Mouse (Mus musculus) liver, embryonic 13.5 days (tissue): ENCODE data around the gene Fxn. TPM values are rescaled to one million over a fixed set of nuclear protein-coding genes. Genes with fewer than 3 reads are reported as not detected.

Experiments used
- ATAC-seq: fragments of 200-750 bp; cut with Nextera tagmentation; 2 replicates; pipeline ENCODE4 v1.8.0; 2017; ENCODE audit warnings: low read depth, mild to moderate bottlenecking, moderate number of reproducible peaks, moderate library complexity
- DNase-seq: peaks from one replicate; pipeline ENCODE4 v3.0.0; 2022
- H3K27ac ChIP-seq: fragments of 300-500 bp; sonication (generic); 2 replicates; pipeline ENCODE4 v1.5.1; 2015; ENCODE audit warnings: moderate library complexity, mild to moderate bottlenecking, inconsistent platforms
- H3K27me3 ChIP-seq: fragments of 300-500 bp; sonication (generic); 2 replicates; pipeline ENCODE4 v1.6.1; 2015; ENCODE audit warnings: mild to moderate bottlenecking, inconsistent platforms
- H3K36me3 ChIP-seq: fragments of 300-500 bp; sonication (generic); 2 replicates; pipeline ENCODE4 v1.6.1; 2015; ENCODE audit warnings: mild to moderate bottlenecking, inconsistent platforms
- H3K4me1 ChIP-seq: fragments of 300-500 bp; sonication (generic); replicated peaks from 2 replicates; pipeline ENCODE4 v1.6.1; 2015; ENCODE audit warnings: inconsistent platforms
- H3K4me2 ChIP-seq: fragments of 300-500 bp; sonication (generic); 2 replicates; pipeline ENCODE4 v1.6.1; 2015; ENCODE audit warnings: inconsistent platforms, mild to moderate bottlenecking, moderate library complexity
- H3K4me3 ChIP-seq: fragments of 300-500 bp; sonication (generic); replicated peaks from 2 replicates; pipeline ENCODE4 v1.5.1; 2015; ENCODE audit warnings: mild to moderate bottlenecking, inconsistent platforms
- H3K9ac ChIP-seq: fragments of 300-500 bp; sonication (generic); 2 replicates; pipeline ENCODE4 v1.6.1; 2015; ENCODE audit warnings: mild to moderate bottlenecking, inconsistent platforms
- H3K9me3 ChIP-seq: fragments of 300-500 bp; sonication (generic); replicated peaks from 2 replicates; pipeline ENCODE4 v1.6.1; 2016; ENCODE audit warnings: inconsistent platforms
- WGBS: fragments of 180-500 bp; shearing (Covaris S2); methylation state at CpG from one replicate; pipeline ENCODE4 v1.1.7; 2015; ENCODE audit not compliant: insufficient replicate concordance; 5-methylcytosine and 5-hydroxymethylcytosine counted together
- polyA plus RNA-seq: library from polyadenylated mRNA; unstranded; fragments of >200 nt; fragmentation: Nextera tagmentation; extraction: Ambion mirVana; gene quantifications from 2 replicates; pipeline ENCODE4 v1.2.1, GENCODE M21; 2015

The Fxn gene
- polyA plus RNA-seq, 1 experiment from 2014 or later: 65.7 TPM

- Histone ChIP-seq H3K9me3 (no peaks in the 10 kb centered on the region), H3K4me1 (no peaks in the 10 kb centered on the region; the same call in 1 of the 2 replicates), H3K4me3 (peak overlapping the region; percentile 61), H3K36me3 (no peaks in the 10 kb centered on the region), H3K4me2 (peak overlapping the region; percentile 70), H3K27me3 (peaks cover 35% of the 10 kb centered on the region), H3K27ac (peak overlapping the region; percentile 61; the same call in 1 of the 2 replicates), H3K9ac (no peak overlapping the region)
- 1% methylated on average over 17 of the region's 17 CpGs for WGBS
- DNase-seq: peak; percentile 11
- peak; percentile 49 for ATAC-seq
These were observed 55.1 kb downstream of the Fxn start for GRCm38 (mm10) chr19:24225305-24225696.

GRCm38 (mm10) chr19:24224500-24225304 is 55.7 kb downstream of the Fxn start, which contains the start of gene Tjp2:
Gene Tjp2 (minus strand): TSS chr19:24225030.
- peak within 1 kb of the TSS; percentile 61 for H3K27ac ChIP-seq
- H3K27me3 ChIP-seq: peaks cover 35% of the 10 kb centered on the region
- ATAC-seq: peak; percentile 68
- peak within 1 kb of the TSS; percentile 61 for H3K4me3 ChIP-seq
- peak within 1 kb of the TSS; percentile 68 for H3K9ac ChIP-seq
- no peaks in the 10 kb centered on the region; the same call in 1 of the 2 replicates for H3K4me1 ChIP-seq
- WGBS: under 1% methylated on average over 59 of the region's 59 CpGs
- no peaks in the 10 kb centered on the region for H3K36me3 ChIP-seq
- DNase-seq: peak; percentile 35
- H3K4me2 ChIP-seq: peak within 1 kb of the TSS; percentile 70
- no peaks in the 10 kb centered on the region for H3K9me3 ChIP-seq

GRCm38 (mm10) chr19:24223851-24224251 is 56.6 kb downstream of the Fxn start:
- H3K27ac ChIP-seq: no peak overlapping the region
- ATAC-seq: no peak
- peak overlapping the region; percentile 61 for H3K4me3 ChIP-seq
- H3K36me3 ChIP-seq: no peaks in the 10 kb centered on the region
- H3K4me2 ChIP-seq: peak overlapping the region; percentile 70
- H3K9ac ChIP-seq: 0 out of 2 replicates have a peak overlapping the region, but pooled peaks have one; percentile 17
- no peak for DNase-seq
- no peaks in the 10 kb centered on the region; the same call in 1 of the 2 replicates for H3K4me1 ChIP-seq
- 41% methylated on average over 11 of the region's 11 CpGs for WGBS
- H3K9me3 ChIP-seq: no peaks in the 10 kb centered on the region
- peaks cover 35% of the 10 kb centered on the region for H3K27me3 ChIP-seq

- Histone ChIP-seq H3K9ac (no peak overlapping the region), H3K4me3 (no peak overlapping the region), H3K36me3 (no peaks in the 10 kb centered on the region), H3K4me1 (no peaks in the 10 kb centered on the region; the same call in 1 of the 2 replicates), H3K27ac (no peak overlapping the region), H3K27me3 (peaks cover 35% of the 10 kb centered on the region), H3K9me3 (no peaks in the 10 kb centered on the region), H3K4me2 (no peak overlapping the region)
- no peak for DNase-seq
- ATAC-seq: no peak
- 69% methylated on average over 4 of the region's 4 CpGs for WGBS
These were observed 59.0 kb downstream of the Fxn start for GRCm38 (mm10) chr19:24221455-24221854.

- Histone ChIP-seq H3K27ac (no peak overlapping the region), H3K4me1 (no peaks in the 10 kb centered on the region; the same call in 1 of the 2 replicates), H3K4me2 (no peak overlapping the region), H3K36me3 (no peaks in the 10 kb centered on the region), H3K27me3 (peaks cover 33% of the 10 kb centered on the region), H3K9ac (no peak overlapping the region), H3K9me3 (no peaks in the 10 kb centered on the region), H3K4me3 (no peak overlapping the region)
- 37% methylated on average over 14 of the region's 14 CpGs for WGBS
- ATAC-seq (no peak), DNase-seq (no peak)
These were observed 59.5 kb downstream of the Fxn start for GRCm38 (mm10) chr19:24220795-24221445.

- no peaks in the 10 kb centered on the region for H3K9me3 ChIP-seq
- H3K9ac ChIP-seq: no peak overlapping the region
- H3K4me3 ChIP-seq: no peak overlapping the region
- peaks cover 14% of the 10 kb centered on the region for H3K27me3 ChIP-seq
- H3K4me1 ChIP-seq: no peaks in the 10 kb centered on the region
- H3K4me2 ChIP-seq: no peak overlapping the region
- no peak for ATAC-seq
- 69% methylated on average over 9 of the region's 9 CpGs for WGBS
- H3K36me3 ChIP-seq: no peaks in the 10 kb centered on the region
- DNase-seq: no peak
- H3K27ac ChIP-seq: no peak overlapping the region
These were observed 61.4 kb downstream of the Fxn start for GRCm38 (mm10) chr19:24219011-24219410.

- Histone ChIP-seq H3K9me3 (no peaks in the 10 kb centered on the region), H3K9ac (no peak overlapping the region), H3K4me1 (no peaks in the 10 kb centered on the region), H3K36me3 (no peaks in the 10 kb centered on the region), H3K4me3 (no peak overlapping the region), H3K4me2 (no peak overlapping the region), H3K27me3 (peaks cover 7% of the 10 kb centered on the region), H3K27ac (no peak overlapping the region)
- no peak for DNase-seq
- no peak for ATAC-seq
- WGBS: 21% methylated on average over 2 of the region's 2 CpGs
These were observed 62.1 kb downstream of the Fxn start for GRCm38 (mm10) chr19:24218291-24218690.

GRCm38 (mm10) chr19:24217851-24218250 is 62.6 kb downstream of the Fxn start:
- H3K9me3 ChIP-seq: no peaks in the 10 kb centered on the region
- H3K27ac ChIP-seq: no peak overlapping the region
- no peak for ATAC-seq
- H3K4me3 ChIP-seq: no peak overlapping the region
- no peak overlapping the region for H3K9ac ChIP-seq
- no peak for DNase-seq
- H3K27me3 ChIP-seq: peaks cover 3% of the 10 kb centered on the region; the same call in 1 of the 2 replicates
- no peaks in the 10 kb centered on the region for H3K4me1 ChIP-seq
- H3K4me2 ChIP-seq: no peak overlapping the region
- H3K36me3 ChIP-seq: no peaks in the 10 kb centered on the region

- no peaks in the 10 kb centered on the region for H3K9me3 ChIP-seq
- H3K4me1 ChIP-seq: no peaks in the 10 kb centered on the region
- ATAC-seq (no peak), DNase-seq (no peak)
- no peak overlapping the region for H3K4me3 ChIP-seq
- H3K9ac ChIP-seq: no peak overlapping the region
- no peaks in the 10 kb centered on the region for H3K36me3 ChIP-seq
- no peaks in the 10 kb centered on the region for H3K27me3 ChIP-seq
- no peak overlapping the region for H3K27ac ChIP-seq
- 82% methylated on average over 9 of the region's 9 CpGs for WGBS
- H3K4me2 ChIP-seq: no peak overlapping the region
These were observed 63.6 kb downstream of the Fxn start for GRCm38 (mm10) chr19:24216771-24217170.

- H3K9me3 ChIP-seq: no peaks in the 10 kb centered on the region
- H3K27ac ChIP-seq: no peak overlapping the region
- H3K4me2 ChIP-seq: no peak overlapping the region
- ATAC-seq (no peak), DNase-seq (no peak)
- H3K27me3 ChIP-seq: no peaks in the 10 kb centered on the region
- no peaks in the 10 kb centered on the region for H3K36me3 ChIP-seq
- 77% methylated on average over 7 of the region's 7 CpGs for WGBS
- peaks cover 4% of the 10 kb centered on the region for H3K4me1 ChIP-seq
- H3K9ac ChIP-seq: no peak overlapping the region
- H3K4me3 ChIP-seq: no peak overlapping the region
These were observed 65.5 kb downstream of the Fxn start for GRCm38 (mm10) chr19:24214939-24215338.

- WGBS: 41% methylated on average over 7 of the region's 7 CpGs
- ATAC-seq: peak; percentile 45; the same call in 1 of the 2 replicates
- DNase-seq: no peak
These were observed 67.1 kb downstream of the Fxn start for GRCm38 (mm10) chr19:24213299-24213698.

More at GRCm38 (mm10) chr19:24213299-24213698, 67.1 kb downstream of the Fxn start:
- no peaks in the 10 kb centered on the region for H3K27me3 ChIP-seq
- H3K4me1 ChIP-seq: peaks cover 4% of the 10 kb centered on the region
- H3K4me3 ChIP-seq: no peak overlapping the region
- H3K4me2 ChIP-seq: no peak overlapping the region
- H3K9me3 ChIP-seq: no peaks in the 10 kb centered on the region
- H3K36me3 ChIP-seq: no peaks in the 10 kb centered on the region
- H3K9ac ChIP-seq: no peak overlapping the region
- no peak overlapping the region for H3K27ac ChIP-seq
